Mouse (Mus musculus) C2C12 (cell line): Measurements from ENCODE around the gene Aldh3b3. TPM values are rescaled to one million over a fixed set of nuclear protein-coding genes. Genes with fewer than 3 reads are reported as not detected.

Experiments
- H3K27me3 ChIP-seq: one replicate; pipeline ENCODE4 v1.6.1; 2011; ENCODE audit not compliant: control insufficient read depth, insufficient read depth, insufficient read length
- H3K36me3 ChIP-seq: one replicate; pipeline ENCODE4 v1.6.1; 2011; ENCODE audit not compliant: control insufficient read depth, insufficient read depth
- H3K4me3 ChIP-seq: one replicate; pipeline ENCODE4 v1.5.1; 2011; ENCODE audit warnings: mild to moderate bottlenecking, control low read depth; ENCODE audit not compliant: poor library complexity, insufficient read depth, severe bottlenecking
- H3K79me2 ChIP-seq: one replicate; pipeline ENCODE4 v1.6.1; 2011; ENCODE audit not compliant: control insufficient read depth, insufficient read depth
- H3K79me3 ChIP-seq: one replicate; pipeline ENCODE4 v1.6.1; 2011; ENCODE audit warnings: low read depth, control low read depth
- H3ac ChIP-seq: one replicate; pipeline ENCODE3; 2011; ENCODE audit warnings: low read depth; ENCODE audit not compliant: control insufficient read depth, insufficient read length
- CEBPB ChIP-seq: IDR thresholded peaks from one replicate; pipeline ENCODE4 v1.6.1; 2011; ENCODE audit warnings: low read depth, mild to moderate bottlenecking, control low read depth, moderate library complexity
- CTCF ChIP-seq: IDR thresholded peaks from one replicate; pipeline ENCODE4 v1.5.1; 2011; ENCODE audit not compliant: control insufficient read depth, insufficient read depth, insufficient read length
- FOSL1 ChIP-seq: IDR thresholded peaks from one replicate; pipeline ENCODE4 v1.8.0; 2011; ENCODE audit warnings: mild to moderate bottlenecking, low read length; ENCODE audit not compliant: poor library complexity, insufficient read depth, severe bottlenecking
- MAX ChIP-seq: IDR thresholded peaks from one replicate; pipeline ENCODE4 v1.6.1; 2011; ENCODE audit warnings: mild to moderate bottlenecking, control low read depth
- MYOD1 ChIP-seq: IDR thresholded peaks from one replicate; pipeline ENCODE4 v1.6.1; 2011; ENCODE audit warnings: low read depth; ENCODE audit not compliant: control insufficient read depth, insufficient read length
- MYOG ChIP-seq: IDR thresholded peaks from one replicate; pipeline ENCODE4 v1.6.1; 2011; ENCODE audit not compliant: control insufficient read depth, insufficient read length; ENCODE audit errors: extremely low read depth
- USF1 ChIP-seq: IDR thresholded peaks from one replicate; pipeline ENCODE4 v1.6.1; 2011; ENCODE audit warnings: low read depth, mild to moderate bottlenecking, control low read depth, moderate library complexity
- long read RNA-seq, 2 experiments: library from polyadenylated mRNA; unstranded; transcript quantifications; one replicate each; pipeline ENCODE4 v2.0.0; 2019 to 2020
- polyA plus RNA-seq: library from polyadenylated mRNA; unstranded; fragments of >200 nt; fragmentation: generic; extraction: Trizol; gene quantifications from one replicate; pipeline ENCODE4 v1.2.1, GENCODE M21; 2012; ENCODE audit warnings: missing spikeins

The Aldh3b3 gene
- polyA plus RNA-seq = not detected
- long read RNA-seq, experiment 1 = 0 reads
- long read RNA-seq, experiment 2 = 0 reads

- TF ChIP-seq USF1 (no peak), FOSL1 (no peak), CTCF (no peak), CEBPB (no peak), MYOD1 (no peak), MAX (no peak), MYOG (no peak)
- H3K36me3 ChIP-seq = no peaks in the 10 kb centered on the region
Observed at GRCm38 (mm10) chr19:3958470-3958869, at the start of gene Aldh3b3. Gene Aldh3b3, plus strand, starts transcription at chr19:3958645.

DNA sequence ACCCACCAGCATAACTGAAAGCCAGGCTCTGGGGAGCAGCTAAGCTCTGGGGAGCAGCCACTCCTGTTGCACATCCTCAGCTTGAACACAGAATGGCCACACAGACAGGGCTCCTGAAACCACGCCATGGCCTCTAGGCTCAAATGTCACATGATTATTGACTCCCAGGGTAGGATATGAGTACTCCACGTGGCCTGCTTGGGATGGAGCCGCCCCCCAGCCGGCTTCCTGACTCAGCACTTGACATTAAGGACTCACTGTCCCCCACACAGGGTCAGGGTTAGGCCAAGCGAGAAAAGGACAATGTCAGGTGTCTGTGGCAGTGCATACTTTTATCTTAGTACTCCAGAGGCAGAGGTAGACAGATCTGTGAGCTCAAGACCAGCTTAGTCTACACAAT, 48.2 kb upstream of the Aldh3b3 start:
- H3K27me3 ChIP-seq = no peaks in the 10 kb centered on the region
- peaks cover 44% of the 10 kb centered on the region for H3K79me2 ChIP-seq
- no peak overlapping the region for H3K4me3 ChIP-seq
- TF ChIP-seq MAX = no peak
- TF ChIP-seq CEBPB = no peak
- no peak for TF ChIP-seq MYOD1
- no peak for TF ChIP-seq CTCF
- TF ChIP-seq FOSL1 = no peak
- H3ac ChIP-seq = no peak overlapping the region
- H3K79me3 ChIP-seq = peaks cover 20% of the 10 kb centered on the region
- H3K36me3 ChIP-seq = peaks cover 29% of the 10 kb centered on the region

More at GRCm38 (mm10) chr19:3958470-3958869, at the start of gene Aldh3b3:
- Histone ChIP-seq H3K27me3 (peaks cover 3% of the 10 kb centered on the region), H3K4me3 (no peak within 1 kb of the TSS), H3K79me3 (no peaks in the 10 kb centered on the region), H3ac (no peak within 1 kb of the TSS), H3K79me2 (no peaks in the 10 kb centered on the region)

- H3K36me3 ChIP-seq = peaks cover 28% of the 10 kb centered on the region
- H3K79me2 ChIP-seq = peaks cover 26% of the 10 kb centered on the region
- peaks cover 5% of the 10 kb centered on the region for H3K79me3 ChIP-seq
- peak within 1 kb of the TSS; percentile 61 for H3K4me3 ChIP-seq
- TF ChIP-seq CEBPB = no peak
- no peak for TF ChIP-seq MAX
- TF ChIP-seq MYOG = no peak
- TF ChIP-seq MYOD1 = no peak
- TF ChIP-seq USF1 = no peak
- TF ChIP-seq FOSL1 = no peak
- TF ChIP-seq CTCF = no peak
- H3K27me3 ChIP-seq = no peaks in the 10 kb centered on the region
- H3ac ChIP-seq = peak within 1 kb of the TSS; percentile 92
Observed at GRCm38 (mm10) chr19:3912337-3913204, 45.9 kb upstream of the Aldh3b3 start, which contains the start of gene Ndufs8. Gene Ndufs8, minus strand, starts transcription at chr19:3912774.

DNA sequence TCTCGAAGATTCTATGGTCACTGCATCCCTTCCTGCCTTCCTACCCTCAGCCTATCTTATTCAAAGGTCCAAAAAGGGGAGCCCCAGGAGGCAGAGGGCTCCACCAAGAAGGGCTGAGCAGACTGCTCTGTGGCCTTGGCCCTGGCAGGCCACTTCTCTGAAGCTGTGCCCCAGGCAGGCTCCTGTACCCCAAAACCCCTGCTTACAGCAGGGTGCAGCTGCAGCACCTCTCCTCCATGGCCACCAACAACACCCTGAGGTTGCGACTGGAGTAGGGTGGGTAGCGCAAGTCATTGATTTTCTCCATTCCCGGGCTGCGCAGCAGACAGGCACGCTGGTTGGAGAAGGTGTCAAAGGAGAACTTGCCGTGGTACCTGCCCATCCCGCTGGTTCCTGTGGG, 44.8 kb upstream of the Aldh3b3 start:
- Histone ChIP-seq H3ac (peak overlapping the region; percentile 92), H3K4me3 (peak overlapping the region; percentile 61), H3K79me2 (peaks cover 26% of the 10 kb centered on the region), H3K79me3 (peaks cover 5% of the 10 kb centered on the region), H3K27me3 (no peaks in the 10 kb centered on the region), H3K36me3 (peaks cover 17% of the 10 kb centered on the region)
- TF ChIP-seq USF1 = no peak
- no peak for TF ChIP-seq MYOD1
- no peak for TF ChIP-seq MAX
- no peak for TF ChIP-seq FOSL1

- Histone ChIP-seq H3ac (no peak overlapping the region), H3K4me3 (no peak overlapping the region), H3K79me2 (peaks cover 26% of the 10 kb centered on the region), H3K36me3 (peaks cover 8% of the 10 kb centered on the region), H3K79me3 (peaks cover 5% of the 10 kb centered on the region), H3K27me3 (no peaks in the 10 kb centered on the region)
- TF ChIP-seq MYOG (no peak), USF1 (no peak), FOSL1 (no peak), CEBPB (no peak), MYOD1 (no peak), MAX (no peak), CTCF (no peak)
Observed at GRCm38 (mm10) chr19:3914535-3914934, 43.9 kb upstream of the Aldh3b3 start.

GRCm38 (mm10) chr19:3916727-3917126, 41.7 kb upstream of the Aldh3b3 start:
- no peaks in the 10 kb centered on the region for H3K27me3 ChIP-seq
- H3K79me2 ChIP-seq = peaks cover 19% of the 10 kb centered on the region
- peaks cover 3% of the 10 kb centered on the region for H3K79me3 ChIP-seq
- no peak overlapping the region for H3K4me3 ChIP-seq
- TF ChIP-seq MYOD1 (no peak), USF1 (no peak), MYOG (no peak), CEBPB (no peak), CTCF (no peak)
- no peak overlapping the region for H3ac ChIP-seq
- no peaks in the 10 kb centered on the region for H3K36me3 ChIP-seq
